Mouse (Mus musculus) left cerebral cortex, postnatal 25 days (tissue): Measurements from ENCODE around the gene Serpine1. TPM values are rescaled to one million over a fixed set of nuclear protein-coding genes. Genes with fewer than 3 reads are reported as not detected.

Experiments
- DNase-seq, 2 experiments: peaks; one replicate each; pipeline ENCODE4 v3.0.0; 2022; ENCODE audit warnings: low spot score in 2 of 2, mixed read lengths in 1 of 2
- intact Hi-C: fragments of 180-260 bp; cut with DNase I; formaldehyde crosslinking; loops from one replicate; pipeline ENCODE4 v1.15.1; 2025
- total RNA-seq, 2 experiments: library from RNA; stranded (reverse); gene quantifications; 2 replicates each; pipeline ENCODE4 v1.2.3; 2021

Serpine1 gene
- total RNA-seq, 2 experiments from 2014 or later = 0.55 to 0.99 TPM

DNA sequence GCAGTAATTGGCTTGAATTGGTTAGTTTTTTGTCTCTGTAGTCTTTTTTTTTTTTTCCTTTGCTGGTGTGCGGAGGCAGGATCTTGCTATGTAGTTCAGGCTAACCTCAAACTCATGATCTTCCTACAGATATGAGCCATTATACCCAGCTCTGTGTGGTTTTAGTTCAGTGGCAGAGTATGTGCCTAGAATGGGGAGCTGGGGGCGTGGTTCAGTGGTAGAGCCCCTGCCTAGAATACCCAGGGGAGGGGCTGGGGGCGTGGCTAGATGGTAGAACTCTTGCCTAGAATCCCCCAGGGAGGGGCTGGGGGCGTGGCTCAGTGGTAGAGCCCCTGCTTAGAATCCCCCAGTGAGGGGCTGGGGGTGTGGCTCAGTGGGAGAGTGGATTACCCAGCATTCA lies 3.4 kb downstream of the Serpine1 start:
- intact Hi-C loops = no loop called here
- DNase-seq = no peak

DNA sequence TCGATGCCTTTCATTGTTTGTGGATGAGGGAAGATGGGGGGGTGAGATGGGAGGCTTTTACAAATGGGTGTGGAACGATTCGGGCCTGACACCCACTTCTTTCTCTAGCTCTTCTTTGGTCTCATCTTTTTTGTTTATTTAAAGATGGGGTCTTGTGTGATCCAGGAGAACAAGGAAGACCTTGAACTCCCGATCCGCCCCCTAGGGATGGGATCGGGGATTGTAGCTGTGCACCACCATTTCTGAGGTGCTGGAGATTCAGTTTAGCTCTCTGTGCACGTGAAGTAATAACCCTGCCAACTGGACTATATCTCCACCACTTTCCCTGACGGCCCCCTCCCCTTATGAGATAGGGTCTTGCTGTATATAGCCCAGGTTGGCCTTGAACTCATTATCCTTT lies 6.1 kb downstream of the Serpine1 start:
- no peak for DNase-seq
- intact Hi-C loops = no loop called here

DNA sequence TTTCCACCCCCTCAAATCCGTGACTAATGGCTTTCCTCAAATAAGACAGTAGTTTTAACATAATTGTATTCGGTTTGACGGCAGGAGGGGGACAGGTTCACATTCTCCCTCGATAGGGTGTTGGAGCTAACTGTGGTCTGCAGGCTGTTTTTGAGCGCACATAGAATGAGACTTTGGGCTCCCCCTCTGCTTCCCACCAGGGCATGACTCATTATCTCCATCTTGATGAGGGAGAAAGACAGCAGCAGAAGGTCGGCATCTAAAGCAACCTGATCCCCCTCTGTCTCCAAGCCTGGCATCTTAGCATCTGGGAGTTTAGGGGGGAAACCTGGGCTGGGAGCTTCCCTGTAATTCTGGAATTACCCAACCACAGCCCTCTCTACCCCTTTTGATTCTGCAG lies 6.6 kb downstream of the Serpine1 start:
- intact Hi-C loops = no loop called here
- no peak for DNase-seq

DNA sequence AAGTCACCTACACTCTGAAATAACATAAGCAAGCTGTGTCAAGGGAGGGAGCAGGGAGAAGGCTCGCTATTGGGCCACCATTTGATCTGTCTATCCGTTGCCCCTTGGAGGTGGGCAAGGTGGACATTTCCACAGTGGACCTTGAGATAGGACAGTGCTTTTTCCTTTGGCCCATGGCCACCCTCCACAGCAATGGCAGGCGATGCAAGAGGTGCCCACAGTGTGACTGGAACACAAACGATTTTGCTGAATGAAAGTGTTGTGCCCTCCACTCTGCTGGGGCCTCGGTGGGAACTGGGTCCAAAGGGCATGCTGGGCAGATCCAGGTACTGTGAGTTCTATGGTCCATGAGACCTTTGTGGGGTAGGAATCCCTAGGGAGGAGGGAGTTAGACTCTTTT lies 9.5 kb downstream of the Serpine1 start:
- intact Hi-C loops = loop anchor here (1.0 kb wide), 1 partner anchor 45 kb away; no protein-coding TSS in a partner anchor
- DNase-seq = no peak

DNA sequence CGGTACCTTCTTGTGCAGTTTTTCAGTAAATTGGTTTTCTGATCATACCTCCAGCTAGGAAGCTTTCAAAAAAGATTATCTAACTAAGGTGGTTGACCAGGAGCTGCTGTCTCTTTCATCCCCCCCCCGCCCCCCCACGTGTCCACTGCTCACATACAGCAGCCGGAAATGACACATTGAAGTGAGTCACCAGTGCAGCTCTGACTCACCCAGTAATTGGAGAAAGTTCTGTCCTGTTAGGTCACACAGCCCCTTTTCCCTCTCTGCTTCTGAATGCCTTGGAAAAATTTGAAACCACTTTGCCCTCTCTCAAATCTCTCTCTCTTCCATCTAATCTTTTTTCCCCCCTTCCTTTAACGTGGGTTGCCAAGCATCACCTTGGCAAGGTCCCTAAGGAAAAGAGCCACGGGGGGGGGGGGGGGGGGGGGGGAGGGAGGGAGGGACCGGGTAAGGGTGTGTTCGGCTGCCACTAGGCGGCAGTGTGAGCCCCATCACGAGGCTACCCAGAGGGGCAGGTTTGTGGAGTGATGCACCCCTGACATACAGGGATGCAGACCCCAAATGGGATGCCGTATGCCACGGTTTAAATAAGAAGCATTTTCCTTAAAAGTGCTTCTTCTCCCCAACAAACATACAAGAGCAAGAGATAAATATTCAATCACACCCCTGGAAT lies 10.1 kb downstream of the Serpine1 start:
- intact Hi-C loops = loop anchor here (1.0 kb wide), 1 partner anchor 45 kb away; no protein-coding TSS in a partner anchor
- DNase-seq = peak in 1 of 2 experiments; percentile 69

DNA sequence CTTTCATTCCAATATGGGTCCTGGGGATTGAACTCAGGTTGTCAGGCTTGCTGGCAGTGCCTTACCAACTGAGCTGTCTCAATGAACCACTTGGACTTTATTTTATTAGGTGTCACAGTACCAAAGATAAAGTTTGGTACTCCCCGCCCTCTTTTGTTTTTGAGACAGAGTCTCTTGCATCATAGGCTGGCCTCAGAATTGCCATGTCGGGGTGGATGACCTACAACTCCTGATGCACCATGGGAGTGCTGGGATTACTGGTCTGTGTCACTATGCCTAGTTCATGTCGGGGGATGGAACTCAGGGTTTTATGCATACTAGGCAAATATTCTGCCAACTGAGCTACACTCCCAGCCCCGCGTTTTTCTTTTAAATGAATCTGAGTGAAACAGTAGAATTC lies 17.2 kb downstream of the Serpine1 start:
- no peak for DNase-seq
- intact Hi-C loops = no loop called here

DNA sequence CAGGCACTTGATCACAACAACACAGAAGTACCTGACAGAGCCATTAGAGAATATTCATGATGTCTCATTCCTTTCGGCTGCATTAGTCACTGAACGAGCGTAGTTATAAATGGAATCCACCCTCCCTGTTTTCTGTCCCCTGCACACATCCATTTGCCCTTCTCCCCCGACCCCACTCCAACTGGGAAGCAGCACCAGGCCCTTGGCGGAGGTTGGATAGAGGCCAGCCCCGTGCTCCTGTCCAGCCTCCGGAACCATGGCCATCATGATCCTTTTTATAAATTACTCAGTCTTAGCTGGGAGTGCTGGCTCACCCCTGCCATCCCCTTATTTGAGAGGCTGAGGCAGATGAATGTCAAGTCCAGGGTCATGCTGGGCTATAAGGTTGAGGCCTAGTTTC lies 17.8 kb downstream of the Serpine1 start:
- no peak for DNase-seq
- intact Hi-C loops = no loop called here

DNA sequence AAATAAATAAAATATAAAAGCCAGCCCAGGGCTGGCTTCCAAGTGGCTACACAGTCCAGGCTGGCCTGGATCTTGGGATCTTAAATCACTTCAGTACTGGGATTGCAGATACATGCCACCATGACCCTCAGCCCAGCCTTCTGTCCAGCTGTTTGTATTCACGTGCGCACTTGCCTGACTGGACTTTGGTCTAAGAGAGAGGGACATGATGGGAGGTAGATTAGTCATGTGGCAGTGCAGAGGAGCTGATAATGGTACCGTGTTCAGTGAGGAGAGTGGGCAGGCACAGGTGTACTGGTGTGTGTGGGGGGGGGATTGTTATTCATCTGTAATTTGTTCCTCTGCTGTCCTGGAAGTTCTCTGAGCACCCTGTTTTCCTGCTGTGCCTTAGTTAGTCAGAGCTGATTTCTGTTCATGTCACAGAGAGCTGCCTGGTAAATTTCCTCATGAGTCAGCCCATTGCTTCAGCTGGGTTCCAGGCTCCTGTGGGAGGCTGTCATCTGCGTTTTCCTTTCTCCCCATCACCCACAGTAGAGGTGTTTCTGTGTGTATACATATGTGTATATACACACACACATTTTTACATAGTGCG lies 20.1 kb downstream of the Serpine1 start:
- peak; percentile 56 to 86 for DNase-seq
- intact Hi-C loops = no loop called here

DNA sequence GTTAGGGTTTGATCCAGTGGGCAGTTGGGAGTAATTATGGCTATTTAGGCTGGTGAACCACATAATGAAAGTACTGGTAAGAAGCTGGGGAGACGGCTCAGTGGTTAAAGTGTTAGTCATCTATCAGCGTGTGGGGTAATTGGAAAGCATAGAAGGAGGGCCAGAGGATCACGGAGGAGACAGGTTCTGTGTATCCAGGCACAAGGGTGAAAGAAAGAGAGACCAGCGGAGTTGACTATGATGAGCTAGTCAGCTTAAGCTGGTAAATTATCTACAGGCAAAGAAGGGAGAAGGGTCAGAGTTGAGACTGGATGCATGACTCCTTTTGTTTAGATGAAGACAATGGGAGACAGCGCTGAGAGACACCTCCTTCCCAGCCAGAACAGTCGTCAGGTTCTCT lies 20.9 kb downstream of the Serpine1 start:
- no peak for DNase-seq
- intact Hi-C loops = no loop called here

DNA sequence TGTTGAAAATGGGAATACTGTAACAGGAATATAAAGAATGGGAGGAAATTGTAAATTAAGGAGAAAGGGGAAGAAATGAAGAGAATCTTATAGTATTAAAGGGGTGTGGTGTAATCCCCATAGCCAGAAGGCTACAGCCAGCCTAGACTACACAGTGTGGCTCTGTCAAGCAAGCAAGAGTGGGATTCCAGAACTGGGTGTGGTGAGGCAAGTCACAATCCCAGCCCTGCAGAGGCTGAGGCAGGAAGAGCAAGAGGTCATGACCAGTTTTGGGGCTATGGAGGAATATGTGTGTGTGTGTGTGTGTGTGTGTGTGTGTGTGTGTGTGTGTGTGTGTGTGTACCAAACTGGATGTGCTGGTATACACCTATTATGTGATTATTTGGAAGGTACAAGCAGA lies 25.1 kb downstream of the Serpine1 start:
- no peak for DNase-seq
- intact Hi-C loops = loop anchor here (5.0 kb wide), 1 partner anchor 245 kb away; the partner anchor contains the start of gene Ufsp1

DNA sequence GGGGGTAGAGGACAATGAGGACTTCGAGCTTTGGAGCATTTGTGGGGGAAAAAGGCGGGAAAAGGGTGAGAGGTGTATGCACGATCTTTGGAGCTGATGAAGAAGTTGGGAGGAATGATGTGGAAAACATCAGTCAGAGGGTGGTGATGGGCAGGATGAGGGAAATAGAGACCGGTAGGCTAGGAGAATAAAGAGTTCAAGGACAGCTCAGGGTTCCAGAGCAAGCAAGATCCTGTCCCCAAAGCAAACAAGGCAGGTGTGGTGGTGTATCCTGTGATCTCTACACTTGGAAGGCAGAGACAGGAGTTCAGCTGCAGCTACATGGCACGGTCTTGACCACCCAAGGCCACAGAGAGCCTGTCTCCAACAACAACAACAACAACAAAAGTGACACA lies 25.7 kb downstream of the Serpine1 start:
- intact Hi-C loops = loop anchor here (5.0 kb wide), 1 partner anchor 246 kb away; the partner anchor contains the start of gene Ufsp1
- DNase-seq = no peak

DNA sequence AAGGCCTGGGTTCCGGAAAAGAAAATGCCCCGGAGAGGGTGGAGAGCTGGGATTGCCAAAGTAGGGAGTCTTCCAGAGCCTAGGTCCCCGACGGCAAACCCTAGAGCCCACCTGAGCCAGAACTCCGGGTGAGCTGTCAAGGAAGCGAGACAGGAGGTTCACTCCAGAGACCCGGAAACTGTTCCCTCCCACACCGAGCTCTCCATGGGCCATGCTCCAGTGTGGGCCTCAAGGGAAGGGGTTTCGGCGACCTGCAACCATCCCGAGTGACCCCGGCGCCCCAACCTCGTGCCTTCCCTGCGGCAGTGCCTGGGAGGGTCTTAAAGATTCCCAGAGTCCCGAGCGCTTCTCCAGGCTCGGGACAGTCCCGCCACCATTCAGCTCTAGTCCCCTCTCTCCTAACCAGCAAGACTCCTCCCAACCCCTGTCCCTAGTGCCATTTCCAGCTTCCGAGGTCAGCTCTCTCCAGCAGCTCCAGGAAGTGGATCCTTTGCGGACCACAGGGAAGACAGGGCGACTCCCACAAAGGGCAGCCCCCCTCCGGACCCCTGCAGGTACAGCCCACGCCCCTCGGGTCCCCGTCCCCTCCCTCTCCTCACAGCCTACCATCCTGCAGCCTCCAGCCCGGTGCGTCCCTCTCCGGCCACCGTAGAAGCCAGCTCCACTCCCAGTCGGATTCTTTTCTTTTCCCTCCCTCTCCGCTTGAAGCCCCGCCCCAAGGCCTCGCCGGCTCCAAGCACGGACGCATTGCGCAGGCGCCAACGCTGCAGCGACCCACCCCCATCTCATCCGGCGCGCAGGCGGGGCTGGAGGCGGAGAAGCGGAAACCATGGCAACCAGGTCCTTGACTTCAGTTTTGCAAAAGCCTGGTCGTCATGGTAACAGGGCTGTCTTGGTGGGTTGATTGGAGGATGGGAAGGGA lies 26.4 kb downstream of the Serpine1 start, which contains the start of gene Ap1s1:
Gene Ap1s1 (minus strand): TSS at position 734 of the 922 bp plus-strand sequence.
- intact Hi-C loops = loop anchor here (5.0 kb wide), 1 partner anchor 247 kb away; the partner anchor contains the start of gene Ufsp1
- DNase-seq = peak; percentile 98 to 99

DNA sequence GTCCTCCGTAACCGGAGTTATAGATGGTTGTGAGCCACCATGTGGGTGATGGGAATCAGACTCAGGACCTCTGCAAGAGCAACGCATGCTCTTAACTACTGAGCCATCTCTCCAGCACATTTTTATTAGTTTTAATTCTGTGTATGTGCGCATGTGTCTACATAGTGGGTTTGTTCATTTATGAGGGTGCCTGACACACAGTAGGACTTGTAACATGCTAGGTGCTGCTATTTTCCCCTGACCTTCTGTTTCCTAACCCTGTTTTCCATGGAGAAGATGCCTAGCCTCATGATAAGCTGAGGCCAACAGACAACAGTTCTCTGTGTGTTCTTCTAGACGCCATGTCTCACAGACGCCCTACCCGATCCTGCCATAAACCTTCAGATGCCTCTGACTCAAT lies 28.1 kb downstream of the Serpine1 start:
- DNase-seq = no peak
- intact Hi-C loops = no loop called here

DNA sequence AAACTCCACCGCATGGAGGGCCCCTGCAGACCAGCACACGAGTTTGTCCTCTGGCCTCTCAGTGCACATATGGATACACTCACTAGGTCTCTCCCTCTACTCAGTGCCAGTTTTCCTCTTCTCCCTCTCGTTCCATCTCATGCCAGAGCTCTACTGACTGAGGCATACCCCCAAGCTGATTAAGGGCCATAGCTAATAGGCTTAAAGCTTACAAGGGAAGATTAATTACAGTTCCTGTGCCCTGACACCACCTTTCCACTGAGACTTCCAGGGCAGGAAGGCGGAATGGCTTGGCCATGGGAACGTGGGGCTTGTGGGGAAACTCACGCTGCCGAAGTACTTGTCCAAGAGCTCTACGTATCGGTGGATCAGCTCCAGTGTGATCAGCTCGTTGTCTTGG lies 30.6 kb downstream of the Serpine1 start:
- intact Hi-C loops = no loop called here
- no peak for DNase-seq

DNA sequence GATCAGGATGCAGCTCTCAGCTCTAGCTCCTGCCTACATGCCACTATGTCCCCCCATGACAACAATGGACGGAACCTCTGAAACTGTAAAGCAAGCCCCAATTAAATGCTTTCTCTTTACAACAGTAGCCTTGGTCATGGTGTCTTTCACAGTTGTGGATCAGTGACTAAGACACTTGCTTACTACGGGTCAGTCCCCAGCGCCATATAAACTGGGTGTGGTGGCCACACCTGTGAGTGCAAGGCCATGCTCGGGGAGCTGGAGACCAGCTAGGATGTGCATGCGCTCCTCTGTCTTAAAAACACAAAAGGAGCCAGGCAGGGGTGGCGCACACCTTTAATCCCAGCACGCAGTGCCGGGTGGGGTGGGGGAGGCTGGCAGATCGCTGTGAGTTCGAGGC lies 32.6 kb downstream of the Serpine1 start:
- intact Hi-C loops = loop anchor here (10.0 kb wide), 1 partner anchor 495 kb away; the partner anchor contains the start of genes Epo and Gnb2
- DNase-seq = no peak

DNA sequence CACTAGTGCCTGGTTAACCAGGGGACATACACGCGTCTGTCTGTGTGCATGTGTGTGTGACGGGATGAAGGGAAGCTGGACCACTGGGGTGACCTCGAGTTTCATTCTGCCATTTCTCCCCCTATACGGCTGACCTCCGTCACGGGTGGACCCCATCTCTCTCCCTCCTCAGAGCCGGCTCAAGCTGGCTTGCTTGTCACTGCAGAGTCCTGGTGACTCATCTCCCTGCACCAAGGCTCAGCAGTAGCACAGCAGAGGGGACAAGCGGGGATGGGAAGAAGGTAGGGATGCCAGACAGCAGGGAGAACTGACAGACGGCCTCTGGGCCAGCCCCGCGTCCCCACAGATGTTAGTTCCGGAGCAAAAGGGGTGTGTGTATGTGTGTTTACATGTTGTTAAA lies 35.9 kb downstream of the Serpine1 start:
- DNase-seq = peak; percentile 37 to 67
- intact Hi-C loops = loop anchor here (10.0 kb wide), 1 partner anchor 499 kb away; the partner anchor contains the start of genes Epo and Gnb2

DNA sequence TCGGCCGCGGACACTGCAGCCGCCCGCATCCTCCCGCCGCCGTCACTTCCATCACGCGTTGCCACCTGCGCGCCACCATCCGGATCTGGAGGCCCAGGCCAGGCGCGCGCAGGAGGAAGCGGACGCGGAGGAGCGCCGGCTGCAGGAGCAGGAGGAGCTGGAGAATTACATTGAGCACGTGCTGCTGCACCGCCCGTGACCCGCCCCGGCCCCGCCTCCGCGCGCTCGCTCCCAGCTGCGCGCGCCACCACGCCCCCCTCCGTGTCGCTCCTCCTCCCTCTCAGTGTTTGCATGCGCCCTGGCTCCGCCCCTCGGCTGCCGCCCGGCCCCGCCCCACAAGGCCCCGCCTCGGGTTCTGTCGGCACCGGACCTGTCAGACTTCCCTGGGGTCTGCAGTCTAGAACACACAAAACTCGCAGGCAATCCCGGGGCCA lies 39.4 kb downstream of the Serpine1 start:
- DNase-seq = peak; percentile 82 to 88
- intact Hi-C loops = loop anchor here (2.0 to 10.0 kb wide), 3 partner anchors 70 to 502 kb away; partner anchors contain the start of genes Epo and Gnb2

DNA sequence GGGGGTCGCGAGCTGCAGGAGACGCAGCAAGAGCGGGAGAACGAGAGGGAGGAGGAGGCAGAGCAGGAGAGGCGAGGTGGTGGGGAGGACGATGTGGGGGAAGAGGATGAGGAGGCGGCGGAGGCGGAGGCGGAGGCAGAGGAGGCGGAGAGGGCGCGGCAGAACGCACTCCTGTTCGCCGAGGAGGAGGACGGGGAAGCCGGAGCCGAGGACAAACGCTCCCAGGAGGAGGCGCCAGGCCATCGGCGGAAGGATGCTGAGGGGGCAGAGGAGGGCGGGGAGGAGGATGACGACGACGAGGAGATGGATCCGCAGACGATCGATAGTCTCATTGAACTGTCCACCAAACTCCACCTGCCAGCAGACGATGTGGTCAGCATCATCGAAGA lies 40.0 kb downstream of the Serpine1 start:
- intact Hi-C loops = loop anchor here (2.0 to 10.0 kb wide), 3 partner anchors 71 to 503 kb away; partner anchors contain the start of genes Epo and Gnb2
- peak; percentile 68 to 71 for DNase-seq
